Mouse (Mus musculus) limb, embryonic 14.5 days (tissue): ENCODE measurements around the gene Usp9y. TPM values are rescaled to one million over a fixed set of nuclear protein-coding genes. Genes with fewer than 3 reads are reported as not detected.
A peak's percentile ranks its signal among the peaks of the same experiment; 100 is the strongest.

Experiments
- ATAC-seq: fragments of 200-750 bp; cut with Nextera tagmentation; 2 replicates; pipeline ENCODE4 v1.8.0; 2017; ENCODE audit warnings: low read depth, moderate number of reproducible peaks, moderate TSS enrichment; ENCODE audit not compliant: low FRiP score
- DNase-seq: peaks from one replicate; pipeline ENCODE4 v3.0.0-alpha.2; 2015; ENCODE audit warnings: low spot score
- H3K27ac ChIP-seq: fragments of 300-500 bp; sonication (generic); replicated peaks from 2 replicates; pipeline ENCODE4 v1.5.1; 2014; ENCODE audit warnings: low read depth, mild to moderate bottlenecking, low read length, moderate library complexity, mixed read lengths
- H3K27me3 ChIP-seq: fragments of 300-500 bp; sonication (generic); 2 replicates; pipeline ENCODE4 v1.6.1; 2014; ENCODE audit warnings: low read length, mixed read lengths; ENCODE audit not compliant: control insufficient read depth, insufficient read depth
- H3K36me3 ChIP-seq: fragments of 300-500 bp; sonication (generic); 2 replicates; pipeline ENCODE4 v1.6.1; 2014; ENCODE audit warnings: mild to moderate bottlenecking, low read length, moderate library complexity, mixed read lengths; ENCODE audit not compliant: control insufficient read depth, insufficient read depth
- H3K4me1 ChIP-seq: fragments of 300-500 bp; sonication (generic); 2 replicates; pipeline ENCODE4 v1.6.1; 2014; ENCODE audit warnings: antibody characterized with exemption, low read length, mixed read lengths; ENCODE audit not compliant: control insufficient read depth, insufficient read depth
- H3K4me2 ChIP-seq: fragments of 300-500 bp; sonication (generic); replicated peaks from 2 replicates; pipeline ENCODE4 v1.6.1; 2014; ENCODE audit warnings: low read depth, mild to moderate bottlenecking, low read length, moderate library complexity; ENCODE audit not compliant: severe bottlenecking
- H3K4me3 ChIP-seq: fragments of 300-500 bp; sonication (generic); replicated peaks from 2 replicates; pipeline ENCODE4 v1.5.1; 2014; ENCODE audit warnings: low read length
- H3K9ac ChIP-seq: fragments of 300-500 bp; sonication (generic); 2 replicates; pipeline ENCODE4 v1.6.1; 2014; ENCODE audit warnings: mild to moderate bottlenecking, low read depth, low read length, moderate library complexity; ENCODE audit not compliant: severe bottlenecking
- H3K9me3 ChIP-seq: fragments of 300-500 bp; sonication (generic); 2 replicates; pipeline ENCODE4 v1.6.1; 2016; ENCODE audit warnings: low read length; ENCODE audit not compliant: control insufficient read depth
- POLR2A ChIP-seq: fragments of 200-500 bp; IDR thresholded peaks from 2 replicates; pipeline ENCODE4 v1.8.0; 2012; ENCODE audit warnings: inconsistent platforms, mild to moderate bottlenecking, moderate library complexity, borderline replicate concordance; ENCODE audit not compliant: insufficient read depth, insufficient read length; ENCODE audit errors: extremely low read depth
- WGBS: fragments of 180-500 bp; shearing (Covaris S2); extraction: QIAGEN DNeasy Blood & Tissue Kit; methylation state at CpG from one replicate; pipeline ENCODE4 v1.1.7; 2014; 5-methylcytosine and 5-hydroxymethylcytosine counted together
- polyA plus RNA-seq, 2 experiments: library from polyadenylated mRNA; depleted of rRNA in 1 of 2; stranded (reverse) in 1 of 2; unstranded in 1 of 2; fragments of >200 nt; fragmentation: Nextera tagmentation in 1 of 2; extraction: Ambion mirVana in 1 of 2; gene quantifications; 2 replicates each; pipeline versions ENCODE4 v1.2.1 to v1.2.3; 2012 to 2014

Usp9y gene
- not detected in 2 replicates for polyA plus RNA-seq (2012; rRNA removed)
- not detected in 2 replicates for polyA plus RNA-seq (2014; fragmentation: Nextera tagmentation; extraction: Ambion mirVana)

GRCm38 (mm10) chrY:1459682-1460081 lies at the start of gene Usp9y:
Gene Usp9y (minus strand): TSS chrY:1459782.
- Histone ChIP-seq H3K4me2 (no peak within 1 kb of the TSS), H3K9ac (no peak within 1 kb of the TSS), H3K4me3 (no peak within 1 kb of the TSS), H3K27me3 (no peaks in the 10 kb centered on the region), H3K4me1 (no peaks in the 10 kb centered on the region), H3K9me3 (no peaks in the 10 kb centered on the region), H3K27ac (no peak within 1 kb of the TSS), H3K36me3 (no peaks in the 10 kb centered on the region)
- no peak for TF ChIP-seq POLR2A
- DNase-seq (no peak), ATAC-seq (no peak)
- 91% methylated on average over 13 of the region's 13 CpGs for WGBS

DNA sequence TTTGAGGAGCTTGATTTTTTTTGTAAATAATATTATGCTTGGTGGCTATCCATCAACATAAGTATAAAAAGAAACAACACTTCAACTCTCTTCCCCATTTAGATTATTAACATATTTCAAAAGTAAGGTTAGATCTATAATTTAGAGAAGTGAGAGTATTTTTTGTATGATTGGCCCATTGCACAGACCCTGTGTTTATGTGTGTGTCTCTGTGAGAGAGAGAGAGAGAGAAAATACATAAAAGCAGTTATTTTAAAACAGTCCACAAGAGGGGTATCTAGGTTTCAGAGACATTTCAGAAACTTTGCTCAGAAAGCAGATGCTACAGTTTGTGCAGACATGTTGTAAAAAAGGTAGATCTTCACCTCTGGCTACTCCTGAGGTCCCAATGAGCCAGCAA lies 165.9 kb downstream of the Usp9y start:
- Histone ChIP-seq H3K27me3 (no peaks in the 10 kb centered on the region), H3K4me2 (no peak overlapping the region), H3K9ac (no peak overlapping the region), H3K4me1 (no peaks in the 10 kb centered on the region), H3K27ac (no peak overlapping the region), H3K9me3 (no peaks in the 10 kb centered on the region), H3K4me3 (no peak overlapping the region), H3K36me3 (no peaks in the 10 kb centered on the region)
- TF ChIP-seq POLR2A: no peak
- DNase-seq: no peak
- no peak for ATAC-seq

GRCm38 (mm10) chrY:1286171-1286795 lies 173.3 kb downstream of the Usp9y start, which contains the start of gene Ddx3y:
Gene Ddx3y (minus strand): TSS chrY:1286629.
- H3K4me2 ChIP-seq: peak within 1 kb of the TSS; percentile 39; the same call in 1 of the 2 replicates
- ATAC-seq: peak; percentile 93
- H3K36me3 ChIP-seq: no peaks in the 10 kb centered on the region
- peak within 1 kb of the TSS; percentile 48 for H3K9ac ChIP-seq
- WGBS: 2% methylated on average over 22 of the region's 31 CpGs
- H3K27me3 ChIP-seq: no peaks in the 10 kb centered on the region
- peak; percentile 74 for DNase-seq
- H3K4me3 ChIP-seq: peak within 1 kb of the TSS; percentile 38
- no peaks in the 10 kb centered on the region for H3K9me3 ChIP-seq
- peak within 1 kb of the TSS; percentile 77 for H3K27ac ChIP-seq
- H3K4me1 ChIP-seq: no peaks in the 10 kb centered on the region
- no peak for TF ChIP-seq POLR2A

GRCm38 (mm10) chrY:1285735-1286134 lies 173.8 kb downstream of the Usp9y start:
- H3K4me3 ChIP-seq: peak overlapping the region; percentile 38
- H3K27me3 ChIP-seq: no peaks in the 10 kb centered on the region
- peak overlapping the region; percentile 39; the same call in 1 of the 2 replicates for H3K4me2 ChIP-seq
- H3K4me1 ChIP-seq: no peaks in the 10 kb centered on the region
- 6% methylated on average over 5 of the region's 12 CpGs for WGBS
- no peaks in the 10 kb centered on the region for H3K36me3 ChIP-seq
- DNase-seq (peak; percentile 2), ATAC-seq (no peak)
- TF ChIP-seq POLR2A: no peak
- H3K9me3 ChIP-seq: no peaks in the 10 kb centered on the region
- peak overlapping the region; percentile 48 for H3K9ac ChIP-seq
- H3K27ac ChIP-seq: peak overlapping the region; percentile 77

Other genes starting within 250 kb of the Usp9y start
- 1.7 and 11.5 TPM in 2 replicates for gene Uty, start 214.0 kb downstream of the Usp9y start, polyA plus RNA-seq (2012; rRNA removed)
- 18.5 TPM in 1 of 2 replicates, not detected in the other for gene Uty, start 214.0 kb downstream of the Usp9y start, polyA plus RNA-seq (2014; fragmentation: Nextera tagmentation; extraction: Ambion mirVana)
- 2.8 and 20.5 TPM in 2 replicates for gene Ddx3y, start 173.2 kb downstream of the Usp9y start, polyA plus RNA-seq (2012; rRNA removed)
- gene Ddx3y, start 173.2 kb downstream of the Usp9y start, polyA plus RNA-seq (2014; fragmentation: Nextera tagmentation; extraction: Ambion mirVana): 38.2 TPM in 1 of 2 replicates, not detected in the other